Mouse (Mus musculus) forebrain, embryonic 12.5 days (tissue): ENCODE results near the gene Kcnip4. TPM values are rescaled to one million over a fixed set of nuclear protein-coding genes. Genes with fewer than 3 reads are reported as not detected.
A peak's percentile ranks its signal among the peaks of the same experiment; 100 is the strongest.

Experiments used
- ATAC-seq: fragments of 200-750 bp; cut with Nextera tagmentation; 2 replicates; pipeline ENCODE4 v1.8.0; 2017; ENCODE audit warnings: moderate TSS enrichment; ENCODE audit not compliant: low FRiP score
- H3K27ac ChIP-seq: fragments of 300-500 bp; sonication (generic); 2 replicates; pipeline ENCODE4 v1.5.1; 2016; ENCODE audit warnings: mild to moderate bottlenecking
- H3K27me3 ChIP-seq: fragments of 300-500 bp; sonication (generic); 2 replicates; pipeline ENCODE4 v1.6.1; 2016; ENCODE audit warnings: mild to moderate bottlenecking
- H3K36me3 ChIP-seq: fragments of 300-500 bp; sonication (generic); replicated peaks from 2 replicates; pipeline ENCODE4 v1.6.1; 2016; ENCODE audit warnings: mild to moderate bottlenecking
- H3K4me1 ChIP-seq: fragments of 300-500 bp; sonication (generic); 2 replicates; pipeline ENCODE4 v1.6.1; 2016
- H3K4me2 ChIP-seq: fragments of 300-500 bp; sonication (generic); 2 replicates; pipeline ENCODE4 v1.6.1; 2016; ENCODE audit warnings: mild to moderate bottlenecking, moderate library complexity
- H3K4me3 ChIP-seq: fragments of 300-500 bp; sonication (generic); replicated peaks from 2 replicates; pipeline ENCODE4 v1.5.1; 2016; ENCODE audit warnings: mild to moderate bottlenecking
- H3K9ac ChIP-seq: fragments of 300-500 bp; sonication (generic); 2 replicates; pipeline ENCODE4 v1.6.1; 2016; ENCODE audit warnings: mild to moderate bottlenecking
- H3K9me3 ChIP-seq: fragments of 300-500 bp; sonication (generic); 2 replicates; pipeline ENCODE4 v1.6.1; 2016
- WGBS: fragments of 180-500 bp; shearing (Covaris S2); methylation state at CpG from one replicate; pipeline ENCODE4 v1.1.7; 2016; 5-methylcytosine and 5-hydroxymethylcytosine counted together
- polyA plus RNA-seq: library from polyadenylated mRNA; unstranded; fragments of >200 nt; fragmentation: Nextera tagmentation; extraction: Ambion mirVana; gene quantifications from 2 replicates; pipeline ENCODE4 v1.2.1, GENCODE M21; 2016

Gene Kcnip4
- polyA plus RNA-seq, 1 experiment from 2014 or later: 2.2 TPM

GRCm38 (mm10) chr5:49188236-49188635, 336.5 kb downstream of the Kcnip4 start:
- WGBS: 86% methylated on average over 1 of the region's 1 CpGs
- H3K27ac ChIP-seq: no peak overlapping the region
- H3K4me3 ChIP-seq: no peak overlapping the region
- no peak for ATAC-seq
- no peaks in the 10 kb centered on the region for H3K4me1 ChIP-seq
- H3K9ac ChIP-seq: no peak overlapping the region
- H3K36me3 ChIP-seq: no peaks in the 10 kb centered on the region
- no peaks in the 10 kb centered on the region for H3K27me3 ChIP-seq
- no peak overlapping the region for H3K4me2 ChIP-seq
- H3K9me3 ChIP-seq: no peaks in the 10 kb centered on the region

- no peak overlapping the region for H3K27ac ChIP-seq
- no peaks in the 10 kb centered on the region for H3K9me3 ChIP-seq
- no peak overlapping the region for H3K9ac ChIP-seq
- no peaks in the 10 kb centered on the region for H3K27me3 ChIP-seq
- no peaks in the 10 kb centered on the region for H3K36me3 ChIP-seq
- H3K4me2 ChIP-seq: no peak overlapping the region
- ATAC-seq: no peak; the same call in 1 of the 2 replicates
- 83% methylated on average over 2 of the region's 2 CpGs for WGBS
- no peak overlapping the region for H3K4me3 ChIP-seq
- H3K4me1 ChIP-seq: no peaks in the 10 kb centered on the region
These were observed 374.4 kb downstream of the Kcnip4 start for GRCm38 (mm10) chr5:49150116-49150811.

- no peak overlapping the region for H3K9ac ChIP-seq
- no peak overlapping the region for H3K27ac ChIP-seq
- H3K4me3 ChIP-seq: no peak overlapping the region
- no peak for ATAC-seq
- H3K9me3 ChIP-seq: no peaks in the 10 kb centered on the region
- no peaks in the 10 kb centered on the region for H3K4me1 ChIP-seq
- H3K36me3 ChIP-seq: no peaks in the 10 kb centered on the region
- no peaks in the 10 kb centered on the region for H3K27me3 ChIP-seq
- WGBS: 83% methylated on average over 2 of the region's 2 CpGs
- H3K4me2 ChIP-seq: no peak overlapping the region
These were observed 375.0 kb downstream of the Kcnip4 start for GRCm38 (mm10) chr5:49149684-49150083.

GRCm38 (mm10) chr5:49095432-49095831, 429.3 kb downstream of the Kcnip4 start:
- Histone ChIP-seq H3K9ac (no peak overlapping the region), H3K4me2 (no peak overlapping the region), H3K4me3 (no peak overlapping the region), H3K4me1 (no peaks in the 10 kb centered on the region), H3K9me3 (no peaks in the 10 kb centered on the region), H3K27ac (no peak overlapping the region), H3K27me3 (no peaks in the 10 kb centered on the region), H3K36me3 (no peaks in the 10 kb centered on the region)
- WGBS: 80% methylated on average over 5 of the region's 5 CpGs
- ATAC-seq: no peak

- H3K27ac ChIP-seq: no peak overlapping the region
- no peaks in the 10 kb centered on the region for H3K36me3 ChIP-seq
- H3K4me2 ChIP-seq: no peak overlapping the region
- H3K9me3 ChIP-seq: no peaks in the 10 kb centered on the region
- no peaks in the 10 kb centered on the region for H3K4me1 ChIP-seq
- no peaks in the 10 kb centered on the region for H3K27me3 ChIP-seq
- no peak for ATAC-seq
- 43% methylated on average over 2 of the region's 2 CpGs for WGBS
- no peak overlapping the region for H3K9ac ChIP-seq
- no peak overlapping the region for H3K4me3 ChIP-seq
These were observed 429.8 kb downstream of the Kcnip4 start for GRCm38 (mm10) chr5:49094945-49095344.

- Histone ChIP-seq H3K27ac (no peak overlapping the region), H3K9ac (no peak overlapping the region), H3K4me3 (no peak overlapping the region), H3K4me2 (no peak overlapping the region), H3K27me3 (no peaks in the 10 kb centered on the region), H3K4me1 (no peaks in the 10 kb centered on the region), H3K36me3 (no peaks in the 10 kb centered on the region), H3K9me3 (no peaks in the 10 kb centered on the region)
- no peak for ATAC-seq
- WGBS: 69% methylated on average over 3 of the region's 3 CpGs
These were observed 430.4 kb downstream of the Kcnip4 start for GRCm38 (mm10) chr5:49094306-49094705.

- WGBS: 15% methylated on average over 6 of the region's 6 CpGs
- Histone ChIP-seq H3K4me2 (no peak overlapping the region), H3K36me3 (no peaks in the 10 kb centered on the region)
These were observed 434.5 kb downstream of the Kcnip4 start for GRCm38 (mm10) chr5:49090122-49090680.

GRCm38 (mm10) chr5:49065646-49066045, 459.1 kb downstream of the Kcnip4 start:
- H3K27me3 ChIP-seq: no peaks in the 10 kb centered on the region
- no peak overlapping the region for H3K9ac ChIP-seq
- no peak overlapping the region for H3K4me2 ChIP-seq
- no peak overlapping the region for H3K4me3 ChIP-seq
- no peak overlapping the region for H3K27ac ChIP-seq
- no peaks in the 10 kb centered on the region for H3K9me3 ChIP-seq
- no peak for ATAC-seq
- H3K4me1 ChIP-seq: no peaks in the 10 kb centered on the region
- no peaks in the 10 kb centered on the region for H3K36me3 ChIP-seq
- WGBS: 25% methylated on average over 1 of the region's 1 CpGs

More at GRCm38 (mm10) chr5:49090122-49090680, 434.5 kb downstream of the Kcnip4 start:
- ATAC-seq: peak; percentile 84
- Histone ChIP-seq H3K4me3 (no peak overlapping the region), H3K4me1 (no peaks in the 10 kb centered on the region), H3K27me3 (no peaks in the 10 kb centered on the region), H3K9ac (no peak overlapping the region), H3K27ac (no peak overlapping the region), H3K9me3 (no peaks in the 10 kb centered on the region)

GRCm38 (mm10) chr5:49058926-49059325, 465.8 kb downstream of the Kcnip4 start:
- Histone ChIP-seq H3K9me3 (no peaks in the 10 kb centered on the region), H3K4me2 (no peak overlapping the region), H3K4me1 (no peaks in the 10 kb centered on the region), H3K36me3 (no peaks in the 10 kb centered on the region), H3K4me3 (no peak overlapping the region), H3K9ac (no peak overlapping the region), H3K27me3 (no peaks in the 10 kb centered on the region), H3K27ac (no peak overlapping the region)
- ATAC-seq: no peak

- Histone ChIP-seq H3K4me2 (no peak overlapping the region), H3K36me3 (no peaks in the 10 kb centered on the region), H3K9ac (no peak overlapping the region), H3K27ac (no peak overlapping the region), H3K9me3 (no peaks in the 10 kb centered on the region), H3K27me3 (no peaks in the 10 kb centered on the region), H3K4me3 (no peak overlapping the region), H3K4me1 (no peaks in the 10 kb centered on the region)
- 82% methylated on average over 4 of the region's 4 CpGs for WGBS
- ATAC-seq: no peak
These were observed 466.9 kb downstream of the Kcnip4 start for GRCm38 (mm10) chr5:49057636-49058340.

GRCm38 (mm10) chr5:49047960-49048359, 476.7 kb downstream of the Kcnip4 start:
- Histone ChIP-seq H3K9ac (no peak overlapping the region), H3K36me3 (no peaks in the 10 kb centered on the region), H3K4me1 (no peaks in the 10 kb centered on the region), H3K9me3 (no peaks in the 10 kb centered on the region), H3K27ac (no peak overlapping the region), H3K4me3 (no peak overlapping the region), H3K4me2 (no peak overlapping the region), H3K27me3 (0 out of 2 replicates have a peak, but pooled peaks cover 2% of the 10 kb centered on the region)
- no peak for ATAC-seq
- WGBS: 71% methylated on average over 1 of the region's 1 CpGs

- peak; percentile 84 for ATAC-seq
- H3K4me1 ChIP-seq: peaks cover 6% of the 10 kb centered on the region; the same call in 1 of the 2 replicates
- H3K4me2 ChIP-seq: no peak overlapping the region
- H3K27ac ChIP-seq: no peak overlapping the region
- 12% methylated on average over 6 of the region's 6 CpGs for WGBS
- H3K27me3 ChIP-seq: 0 out of 2 replicates have a peak, but pooled peaks cover 2% of the 10 kb centered on the region
- no peak overlapping the region for H3K4me3 ChIP-seq
- H3K36me3 ChIP-seq: no peaks in the 10 kb centered on the region
- no peaks in the 10 kb centered on the region for H3K9me3 ChIP-seq
- H3K9ac ChIP-seq: no peak overlapping the region
These were observed 483.4 kb downstream of the Kcnip4 start for GRCm38 (mm10) chr5:49041259-49041845.
